Mouse (Mus musculus): ENCODE data around the gene Gm10563.

DNA sequence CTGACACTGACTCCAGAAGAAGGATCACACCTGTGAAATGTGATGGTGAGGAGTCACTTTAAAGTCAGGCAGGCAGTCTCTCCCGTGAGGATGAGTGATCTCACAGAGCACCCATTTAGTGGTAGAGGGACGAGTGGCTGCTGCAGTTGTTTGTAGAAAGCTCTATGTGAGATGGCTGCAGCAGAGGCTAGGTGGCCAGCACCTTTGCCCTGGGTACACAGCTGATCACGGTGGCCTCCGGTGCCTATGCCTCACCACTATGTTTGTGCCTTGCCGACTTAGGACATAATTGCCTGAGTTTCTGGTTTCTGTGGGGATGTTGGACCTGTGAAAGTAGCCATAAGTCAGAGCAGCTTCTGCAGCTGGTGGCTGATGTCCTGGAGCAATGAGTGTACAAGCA lies 67.5 kb downstream of the Gm10563 start:
- TF ChIP-seq CTCF (IDR thresholded peaks at IDR 0.05; ENCODE audit: control insufficient read depth, insufficient read depth, insufficient replicate concordance, low read depth, low read length): no peak
- no peak for TF ChIP-seq POLR2A (IDR thresholded peaks at IDR 0.05; ENCODE audit: control insufficient read depth, low read depth, low read length)
